Mouse (Mus musculus) heart, adult 9 months (tissue): ENCODE data around the gene Prkd2.

Source experiments
- DNase-seq, 2 experiments: peaks; one replicate each; pipeline ENCODE4 v3.0.0; 2022; ENCODE audit warnings: low spot score in 2 of 2

Prkd2 gene

GRCm38 (mm10) chr7:16916342-16917265 is 73.9 kb downstream of the Prkd2 start:
- no peak for DNase-seq

GRCm38 (mm10) chr7:16917447-16917846 is 74.7 kb downstream of the Prkd2 start:
- DNase-seq: no peak

- DNase-seq: no peak
Measured at GRCm38 (mm10) chr7:16918014-16918413, 75.3 kb downstream of the Prkd2 start.

GRCm38 (mm10) chr7:16918670-16919069 is 76.0 kb downstream of the Prkd2 start:
- no peak for DNase-seq

- no peak for DNase-seq
Measured at GRCm38 (mm10) chr7:16919395-16920149, 76.9 kb downstream of the Prkd2 start.
